Mouse (Mus musculus) liver, adult 2 months (tissue): Measurements from ENCODE around the gene Ndufa13.

Source experiments
- CTCF ChIP-seq: fragments of 200-500 bp; IDR thresholded peaks from 2 replicates; pipeline ENCODE4 v1.5.1; 2011; ENCODE audit warnings: low read depth, low read length, control low read depth
- POLR2A ChIP-seq: fragments of 200-500 bp; IDR thresholded peaks from 2 replicates; pipeline ENCODE4 v1.6.1; 2011; ENCODE audit warnings: low read length, control low read depth; ENCODE audit not compliant: insufficient read depth; ENCODE audit errors: extremely low read depth

DNA sequence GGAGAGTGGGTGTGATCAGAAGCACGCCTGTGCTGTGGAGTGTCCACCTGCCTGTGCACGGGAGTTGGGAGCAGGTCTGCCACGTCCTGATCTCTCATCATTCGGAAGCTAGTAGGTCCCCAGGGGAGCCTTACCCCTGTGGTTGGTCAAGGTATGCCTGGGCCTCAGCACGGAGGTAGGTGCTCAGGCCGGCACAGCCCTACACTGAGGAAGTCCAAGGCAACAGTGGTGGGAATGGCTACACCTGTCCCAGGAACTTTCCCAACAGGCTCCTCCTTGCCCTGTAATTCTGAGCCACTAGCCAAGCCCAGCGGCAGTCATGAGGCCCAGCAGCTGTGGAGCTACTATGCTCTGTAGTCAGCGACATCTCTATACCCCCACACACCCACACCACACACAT lies 22.7 kb downstream of the Ndufa13 start:
- TF ChIP-seq CTCF (no peak), POLR2A (no peak)
